Mouse (Mus musculus) left cerebral cortex, postnatal 10 days (tissue): ENCODE measurements around the gene Olfr1342. TPM values are rescaled to one million over a fixed set of nuclear protein-coding genes. Genes with fewer than 3 reads are reported as not detected.

ENCODE experiments used
- total RNA-seq, 2 experiments: library from RNA; stranded (reverse); gene quantifications; 2 replicates each; pipeline ENCODE4 v1.2.3; 2021

The Olfr1342 gene
- total RNA-seq, 2 experiments from 2014 or later: not detected

Other genes with a start within 250 kb of the Olfr1342 start
- under 1 TPM in 1 of 2 experiments, not detected in 1; 0.12 TPM for gene Mpl, start 235.2 kb downstream of the Olfr1342 start, total RNA-seq
- gene Tie1, start 202.7 kb downstream of the Olfr1342 start, total RNA-seq: 10 to 100 TPM; 13.6 to 13.7 TPM
- not detected for gene 2610528J11Rik, start 165.8 kb downstream of the Olfr1342 start, total RNA-seq
- 1 to 10 TPM; 1.5 to 1.8 TPM for gene Tmem125, start 148.7 kb downstream of the Olfr1342 start, total RNA-seq
- 1 to 10 TPM in 1 of 2 experiments, under 1 TPM in 1; 0.90 to 1.1 TPM for gene Cfap57, start 72.0 kb downstream of the Olfr1342 start, total RNA-seq
- 10 to 100 TPM; 48.3 to 54.4 TPM for gene Ebna1bp2, start 72.0 kb downstream of the Olfr1342 start, total RNA-seq
- not detected for gene Olfr62, start 33.8 kb downstream of the Olfr1342 start, total RNA-seq
- not detected for gene Olfr1341, start 10.8 kb upstream of the Olfr1342 start, total RNA-seq
- not detected for gene Olfr1340, start 27.4 kb upstream of the Olfr1342 start, total RNA-seq
- gene Olfr1339, start 39.4 kb upstream of the Olfr1342 start, total RNA-seq: not detected
- gene Olfr1338, start 66.0 kb upstream of the Olfr1342 start, total RNA-seq: not detected
- not detected for gene Olfr1337, start 89.8 kb upstream of the Olfr1342 start, total RNA-seq
- not detected for gene Olfr1335, start 117.2 kb upstream of the Olfr1342 start, total RNA-seq
- not detected for gene Olfr1333, start 143.5 kb upstream of the Olfr1342 start, total RNA-seq
- not detected for gene Olfr1331, start 171.9 kb upstream of the Olfr1342 start, total RNA-seq
- gene Olfr1330, start 195.8 kb upstream of the Olfr1342 start, total RNA-seq: not detected
- gene Olfr1329, start 224.7 kb upstream of the Olfr1342 start, total RNA-seq: not detected
- gene Olfr1328, start 245.9 kb upstream of the Olfr1342 start, total RNA-seq: not detected